Mouse (Mus musculus): ENCODE data around the gene Ftl1. TPM values are rescaled to one million over a fixed set of nuclear protein-coding genes. Genes with fewer than 3 reads are reported as not detected.
"Not testable (repeated sequence)": the region's sequence is repeated elsewhere in the genome, so short reads cannot be mapped to it uniquely, and the experiment has no call there.

Gene Ftl1
- polyA plus RNA-seq, 1 experiment from 2014 or later, result 4,749 TPM

DNA sequence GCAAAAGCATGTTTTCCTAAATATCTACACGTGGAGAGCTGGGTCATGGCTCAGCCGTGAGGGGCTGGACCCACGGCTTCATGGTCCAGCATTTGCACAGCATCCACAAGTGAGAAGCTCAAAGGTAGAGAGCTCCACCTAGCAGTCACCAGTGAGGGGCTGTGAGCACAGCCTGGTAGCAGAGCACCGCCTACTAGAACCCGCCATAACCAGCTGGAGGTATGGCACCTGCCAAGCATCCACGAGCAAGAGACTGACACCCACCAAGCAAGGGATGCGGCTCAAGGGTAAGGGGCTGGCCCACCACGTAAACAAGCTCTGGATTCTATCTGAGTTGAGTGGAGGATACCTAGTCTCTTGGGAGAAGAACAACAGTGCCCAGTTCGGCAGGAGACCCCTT is 5.9 kb upstream of the Ftl1 start:
- Histone ChIP-seq H3K27me3 (ENCODE audit: insufficient read depth, low read length) (no peaks in the 10 kb centered on the region), H3K4me1 (ENCODE audit: insufficient read depth) (peaks cover 6% of the 10 kb centered on the region), H3K9me3 (ENCODE audit: low read depth, low read length) (no peaks in the 10 kb centered on the region), H3K4me2 (peak overlapping the region; percentile 94), H3K36me3 (ENCODE audit: insufficient read depth) (peaks cover 43% of the 10 kb centered on the region), H3K4me3 (ENCODE audit: low read depth, low read length) (peak overlapping the region; percentile 87), H3K9ac (peak overlapping the region; percentile 80), H3K27ac (ENCODE audit: low read depth) (no peak overlapping the region)
- ATAC-seq (ENCODE audit: insufficient read depth), result no peak
- no peak for DNase-seq
- 73% methylated on average over 9 of the region's 9 CpGs for WGBS
- no peak for TF ChIP-seq CTCF (IDR thresholded peaks at IDR 0.05; ENCODE audit: low read depth)

DNA sequence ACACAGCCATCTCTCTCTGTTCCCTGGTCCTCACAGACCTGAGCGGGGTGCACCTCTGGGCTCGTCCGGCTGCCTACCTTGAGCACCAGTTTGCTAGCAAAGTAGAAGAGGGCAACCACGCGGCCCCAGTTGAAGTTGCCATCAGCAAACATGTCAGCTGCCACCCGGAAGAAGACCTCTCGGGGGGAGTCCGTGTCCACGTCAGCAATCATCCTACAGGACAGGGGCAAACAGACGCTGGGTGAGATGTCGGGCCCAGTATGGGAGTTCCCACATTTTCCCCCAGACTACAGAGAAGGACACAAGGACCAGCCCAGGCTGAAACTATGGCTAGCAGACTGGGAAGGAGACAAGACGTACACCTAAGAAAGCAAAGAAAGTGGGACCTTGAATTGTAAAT is 5.4 kb upstream of the Ftl1 start:
- no peak overlapping the region for H3K27ac ChIP-seq (ENCODE audit: low read depth)
- H3K27me3 ChIP-seq (ENCODE audit: insufficient read depth, low read length), result no peaks in the 10 kb centered on the region
- DNase-seq (no peak), ATAC-seq (ENCODE audit: insufficient read depth) (no peak)
- 90% methylated on average over 12 of the region's 12 CpGs for WGBS
- peak overlapping the region; percentile 94 for H3K4me2 ChIP-seq
- no peak for TF ChIP-seq CTCF (IDR thresholded peaks at IDR 0.05; ENCODE audit: low read depth)
- H3K4me3 ChIP-seq (ENCODE audit: low read depth, low read length), result peak overlapping the region; percentile 87; the same call in 1 of the 2 replicates
- H3K36me3 ChIP-seq (ENCODE audit: insufficient read depth), result peaks cover 43% of the 10 kb centered on the region
- no peak overlapping the region for H3K9ac ChIP-seq
- no peaks in the 10 kb centered on the region for H3K9me3 ChIP-seq (ENCODE audit: low read depth, low read length)
- peaks cover 10% of the 10 kb centered on the region for H3K4me1 ChIP-seq (ENCODE audit: insufficient read depth)

DNA sequence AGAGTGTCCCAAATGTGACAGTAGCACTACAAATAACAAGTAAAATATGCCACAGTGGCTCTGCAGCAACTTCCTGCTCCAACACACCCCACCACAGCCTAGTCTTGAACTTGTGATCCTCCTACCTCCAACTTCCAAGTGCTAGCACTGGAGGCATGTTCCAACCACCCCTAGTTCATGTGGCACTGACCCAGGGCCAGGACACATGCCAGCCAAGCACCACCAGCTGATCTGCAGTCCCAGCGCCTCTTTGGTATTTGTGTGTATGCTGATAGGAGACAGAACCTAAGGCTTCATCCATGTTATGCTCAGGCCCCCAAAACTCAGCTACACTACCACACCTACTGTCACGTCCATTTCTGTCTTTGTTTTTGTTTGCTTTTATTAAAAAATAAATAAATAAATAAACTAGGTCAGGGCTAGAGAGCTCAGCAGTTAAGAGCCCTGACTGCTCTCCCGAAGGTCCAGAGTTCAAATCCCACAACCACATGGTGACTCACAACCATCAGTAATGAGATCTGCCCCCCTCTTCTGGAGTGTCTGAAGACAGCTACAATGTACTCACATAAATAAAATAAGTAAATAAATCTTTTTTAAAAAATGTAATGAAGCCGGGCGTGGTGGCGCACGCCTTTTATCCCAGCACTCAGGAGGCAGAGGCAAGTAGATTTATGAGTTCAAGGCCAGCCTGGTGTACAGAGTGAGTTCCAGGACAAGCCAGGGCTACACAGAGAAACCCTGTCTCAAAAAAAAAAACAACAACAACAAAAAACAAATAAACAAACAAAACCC is 4.5 kb upstream of the Ftl1 start:
- no peak for DNase-seq
- Histone ChIP-seq H3K36me3 (ENCODE audit: insufficient read depth) (peaks cover 43% of the 10 kb centered on the region), H3K4me1 (ENCODE audit: insufficient read depth) (peaks cover 12% of the 10 kb centered on the region), H3K4me2 (no peak overlapping the region), H3K4me3 (ENCODE audit: low read depth, low read length) (no peak overlapping the region), H3K9me3 (ENCODE audit: low read depth, low read length) (no peaks in the 10 kb centered on the region), H3K9ac (no peak overlapping the region), H3K27ac (ENCODE audit: low read depth) (no peak overlapping the region), H3K27me3 (ENCODE audit: insufficient read depth, low read length) (no peaks in the 10 kb centered on the region)
- no peak for TF ChIP-seq CTCF (IDR thresholded peaks at IDR 0.05; ENCODE audit: low read depth)
- WGBS, result 90% methylated on average over 7 of the region's 7 CpGs
- ATAC-seq (ENCODE audit: insufficient read depth), result no peak

DNA sequence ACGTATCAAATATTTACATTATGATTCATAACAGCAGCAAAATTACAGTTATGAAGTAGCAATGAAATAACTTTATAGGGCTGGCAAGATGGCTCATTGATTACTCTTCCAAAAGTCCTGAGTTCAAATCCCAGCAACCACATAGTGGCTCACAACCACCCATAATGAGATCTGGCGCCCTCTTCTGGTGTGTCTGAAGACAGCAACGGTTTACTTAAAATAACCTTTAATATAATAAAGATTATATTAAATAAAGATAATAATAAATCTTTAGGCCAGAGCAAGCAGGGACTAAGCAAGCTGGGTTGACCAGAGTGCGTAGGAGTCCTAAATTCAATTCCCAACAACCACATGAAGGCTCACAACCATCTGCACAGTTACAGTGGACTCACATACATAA is 3.2 kb upstream of the Ftl1 start:
- H3K9me3 ChIP-seq (ENCODE audit: low read depth, low read length); H3K9ac ChIP-seq; H3K4me2 ChIP-seq; H3K27ac ChIP-seq (ENCODE audit: low read depth); H3K27me3 ChIP-seq (ENCODE audit: insufficient read depth, low read length); H3K4me3 ChIP-seq (ENCODE audit: low read depth, low read length); ATAC-seq (ENCODE audit: insufficient read depth); DNase-seq: not testable (repeated sequence)
- Histone ChIP-seq H3K36me3 (ENCODE audit: insufficient read depth) (peaks cover 51% of the 10 kb centered on the region), H3K4me1 (ENCODE audit: insufficient read depth) (peaks cover 18% of the 10 kb centered on the region)
- WGBS, result 71% methylated on average over 4 of the region's 4 CpGs

DNA sequence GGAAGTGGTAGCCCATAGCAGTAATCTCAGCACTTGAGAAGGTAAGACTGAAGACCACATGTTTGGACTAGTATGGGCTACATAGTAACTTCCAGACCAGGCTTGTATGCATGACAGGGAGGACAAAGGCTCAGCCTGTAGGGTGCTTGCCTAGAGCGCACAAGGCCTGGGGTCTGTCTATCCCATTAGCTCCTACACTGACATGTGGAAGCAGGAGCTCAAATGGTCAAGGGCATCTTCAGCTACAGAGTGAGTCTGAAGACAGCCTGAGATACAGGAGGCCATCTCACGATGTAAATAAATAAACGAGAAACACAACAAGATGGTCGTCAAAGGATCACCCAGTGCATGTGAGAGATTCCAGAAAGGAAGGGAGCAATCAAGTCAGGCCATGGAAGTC is 2.6 kb upstream of the Ftl1 start:
- Histone ChIP-seq H3K27me3 (ENCODE audit: insufficient read depth, low read length) (no peaks in the 10 kb centered on the region), H3K4me1 (ENCODE audit: insufficient read depth) (peaks cover 23% of the 10 kb centered on the region), H3K36me3 (ENCODE audit: insufficient read depth) (peaks cover 56% of the 10 kb centered on the region)

DNA sequence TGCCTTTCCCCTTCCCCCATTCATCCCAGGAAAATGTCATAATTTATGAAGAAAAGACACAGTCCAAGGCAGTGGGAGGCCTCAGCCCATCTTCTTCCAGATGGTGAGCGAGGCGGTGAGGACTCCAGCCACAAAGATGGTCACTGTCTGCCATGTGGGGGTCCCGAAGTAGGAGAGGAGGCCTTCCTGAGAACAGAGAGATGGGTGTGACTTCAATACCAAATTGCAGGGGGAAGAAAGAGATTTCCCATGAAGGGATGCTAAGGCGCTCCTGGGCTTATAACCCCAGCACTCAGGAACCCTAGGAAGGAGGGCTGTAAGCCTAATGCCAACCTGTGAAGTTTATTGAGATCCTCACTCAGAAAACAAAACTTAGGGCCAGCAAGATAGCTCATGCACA is 2.1 kb upstream of the Ftl1 start:
- Histone ChIP-seq H3K27ac (ENCODE audit: low read depth) (peak overlapping the region; percentile 21; the same call in 1 of the 2 replicates), H3K36me3 (ENCODE audit: insufficient read depth) (peaks cover 62% of the 10 kb centered on the region), H3K4me2 (0 out of 2 replicates have a peak overlapping the region, but pooled peaks have one; percentile 25), H3K9ac (no peak overlapping the region), H3K9me3 (ENCODE audit: low read depth, low read length) (no peaks in the 10 kb centered on the region), H3K27me3 (ENCODE audit: insufficient read depth, low read length) (no peaks in the 10 kb centered on the region), H3K4me1 (ENCODE audit: insufficient read depth) (peaks cover 23% of the 10 kb centered on the region), H3K4me3 (ENCODE audit: low read depth, low read length) (no peak overlapping the region)
- DNase-seq (no peak), ATAC-seq (ENCODE audit: insufficient read depth) (no peak)
- TF ChIP-seq CTCF (IDR thresholded peaks at IDR 0.05; ENCODE audit: low read depth), result no peak
- 80% methylated on average over 4 of the region's 4 CpGs for WGBS

More for the DNA sequence above, 2.6 kb upstream of the Ftl1 start:
- H3K9ac ChIP-seq, result no peak overlapping the region
- H3K4me2 ChIP-seq, result no peak overlapping the region
- no peak overlapping the region for H3K4me3 ChIP-seq (ENCODE audit: low read depth, low read length)
- H3K9me3 ChIP-seq (ENCODE audit: low read depth, low read length), result no peaks in the 10 kb centered on the region
- DNase-seq (no peak), ATAC-seq (ENCODE audit: insufficient read depth) (no peak)
- WGBS, result 81% methylated on average over 4 of the region's 4 CpGs
- H3K27ac ChIP-seq (ENCODE audit: low read depth), result no peak overlapping the region
- TF ChIP-seq CTCF (IDR thresholded peaks at IDR 0.05; ENCODE audit: low read depth), result no peak

DNA sequence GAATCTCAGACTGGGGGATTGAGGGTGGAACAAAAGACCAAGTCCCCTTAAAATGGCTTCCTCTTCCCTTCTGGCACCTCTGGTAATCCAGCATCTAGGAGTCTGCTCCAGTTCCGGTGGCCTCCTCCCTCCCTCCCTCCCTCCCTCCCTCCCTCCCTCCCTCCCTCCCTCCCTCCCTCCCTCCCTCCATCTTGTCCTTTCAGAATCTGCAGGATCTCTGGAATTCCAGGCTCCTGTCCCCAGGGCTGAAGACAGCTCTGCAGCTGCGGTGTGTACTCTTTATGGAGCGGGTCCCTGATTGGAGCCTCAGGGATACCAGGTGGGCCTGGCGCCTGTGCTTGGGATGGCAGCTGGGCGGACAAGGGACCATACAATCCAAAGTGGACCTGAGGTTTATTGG is 1.6 kb upstream of the Ftl1 start:
- peaks cover 66% of the 10 kb centered on the region for H3K36me3 ChIP-seq (ENCODE audit: insufficient read depth)
- ATAC-seq (ENCODE audit: insufficient read depth), result no peak

More for the DNA sequence above, 1.6 kb upstream of the Ftl1 start:
- WGBS, result 38% methylated on average over 5 of the region's 5 CpGs
- peak overlapping the region; percentile 90 for H3K9ac ChIP-seq
- H3K4me2 ChIP-seq, result peak overlapping the region; percentile 66
- DNase-seq, result no peak
- no peaks in the 10 kb centered on the region for H3K9me3 ChIP-seq (ENCODE audit: low read depth, low read length)
- H3K4me1 ChIP-seq (ENCODE audit: insufficient read depth), result peaks cover 23% of the 10 kb centered on the region
- peak overlapping the region; percentile 93 for H3K27ac ChIP-seq (ENCODE audit: low read depth)
- TF ChIP-seq CTCF (IDR thresholded peaks at IDR 0.05; ENCODE audit: low read depth), result no peak
- no peaks in the 10 kb centered on the region for H3K27me3 ChIP-seq (ENCODE audit: insufficient read depth, low read length)
- H3K4me3 ChIP-seq (ENCODE audit: low read depth, low read length), result no peak overlapping the region
